Mouse (Mus musculus): ENCODE data around the gene Sprr2e. TPM values are rescaled to one million over a fixed set of nuclear protein-coding genes. Genes with fewer than 3 reads are reported as not detected.

Sprr2e gene
- polyA plus RNA-seq (2012; rRNA removed): not detected in 2 replicates

GRCm38 (mm10) chr3:92351843-92352242 lies at the start of gene Sprr2e:
Sprr2e (plus strand) TSS chr3:92352143.
- no peaks in the 10 kb centered on the region for H3K4me1 ChIP-seq (ENCODE audit: control insufficient read depth, insufficient read depth, low read length)
- no peak within 1 kb of the TSS for H3K4me3 ChIP-seq (replicated peaks; ENCODE audit: insufficient read depth, low read depth, low read length)
- TF ChIP-seq CTCF (IDR thresholded peaks at IDR 0.05; ENCODE audit: borderline replicate concordance, insufficient read depth, low read depth, low read length): no peak
- no peak for DNase-seq
- 79% methylated on average over 2 of the region's 2 CpGs for WGBS
- no peaks in the 10 kb centered on the region for H3K27me3 ChIP-seq (ENCODE audit: control insufficient read depth, insufficient read depth, low read length)
- no peak within 1 kb of the TSS for H3K27ac ChIP-seq (ENCODE audit: insufficient read depth, low read length)

- Histone ChIP-seq H3K4me1 (ENCODE audit: control insufficient read depth, insufficient read depth, low read length) (no peaks in the 10 kb centered on the region), H3K27ac (ENCODE audit: insufficient read depth, low read length) (no peak overlapping the region), H3K4me3 (replicated peaks; ENCODE audit: insufficient read depth, low read depth, low read length) (no peak overlapping the region), H3K27me3 (ENCODE audit: control insufficient read depth, insufficient read depth, low read length) (no peaks in the 10 kb centered on the region)
- WGBS: 93% methylated on average over 1 of the region's 1 CpGs
- TF ChIP-seq POLR2A (IDR thresholded peaks at IDR 0.05; ENCODE audit: borderline replicate concordance, insufficient read depth, low read length) (no peak), CTCF (IDR thresholded peaks at IDR 0.05; ENCODE audit: borderline replicate concordance, insufficient read depth, low read depth, low read length) (no peak)
- DNase-seq: no peak
Observed at GRCm38 (mm10) chr3:92307406-92307805, 44.5 kb upstream of the Sprr2e start.

- DNase-seq: no peak
- Histone ChIP-seq H3K27ac (ENCODE audit: insufficient read depth, low read length) (no peak within 1 kb of the TSS), H3K4me1 (ENCODE audit: control insufficient read depth, insufficient read depth, low read length) (no peaks in the 10 kb centered on the region), H3K27me3 (ENCODE audit: control insufficient read depth, insufficient read depth, low read length) (no peaks in the 10 kb centered on the region), H3K4me3 (replicated peaks; ENCODE audit: insufficient read depth, low read depth, low read length) (no peak within 1 kb of the TSS)
- TF ChIP-seq CTCF (IDR thresholded peaks at IDR 0.05; ENCODE audit: borderline replicate concordance, insufficient read depth, low read depth, low read length) (no peak), POLR2A (IDR thresholded peaks at IDR 0.05; ENCODE audit: borderline replicate concordance, insufficient read depth, low read length) (no peak)
- 69% methylated on average over 2 of the region's 2 CpGs for WGBS
Observed at GRCm38 (mm10) chr3:92316320-92316719, 35.6 kb upstream of the Sprr2e start, which contains the start of gene Sprr2b. Sprr2b (plus strand) TSS chr3:92316620.

- DNase-seq: no peak
- H3K27ac ChIP-seq (ENCODE audit: insufficient read depth, low read length): no peak overlapping the region
- WGBS: 27% methylated on average over 2 of the region's 2 CpGs
- H3K27me3 ChIP-seq (ENCODE audit: control insufficient read depth, insufficient read depth, low read length): no peaks in the 10 kb centered on the region
- H3K4me3 ChIP-seq (replicated peaks; ENCODE audit: insufficient read depth, low read depth, low read length): no peak overlapping the region
- TF ChIP-seq POLR2A (IDR thresholded peaks at IDR 0.05; ENCODE audit: borderline replicate concordance, insufficient read depth, low read length) (no peak), CTCF (IDR thresholded peaks at IDR 0.05; ENCODE audit: borderline replicate concordance, insufficient read depth, low read depth, low read length) (no peak)
- H3K4me1 ChIP-seq (ENCODE audit: control insufficient read depth, insufficient read depth, low read length): no peaks in the 10 kb centered on the region
Observed at GRCm38 (mm10) chr3:92317384-92317783, 34.6 kb upstream of the Sprr2e start.

GRCm38 (mm10) chr3:92336278-92336677 lies 15.7 kb upstream of the Sprr2e start:
- no peak overlapping the region for H3K4me3 ChIP-seq (replicated peaks; ENCODE audit: insufficient read depth, low read depth, low read length)
- H3K27ac ChIP-seq (ENCODE audit: insufficient read depth, low read length): no peak overlapping the region
- DNase-seq: no peak
- 67% methylated on average over 1 of the region's 1 CpGs for WGBS
- H3K4me1 ChIP-seq (ENCODE audit: control insufficient read depth, insufficient read depth, low read length): no peaks in the 10 kb centered on the region
- TF ChIP-seq CTCF (IDR thresholded peaks at IDR 0.05; ENCODE audit: borderline replicate concordance, insufficient read depth, low read depth, low read length) (no peak), POLR2A (IDR thresholded peaks at IDR 0.05; ENCODE audit: borderline replicate concordance, insufficient read depth, low read length) (no peak)
- H3K27me3 ChIP-seq (ENCODE audit: control insufficient read depth, insufficient read depth, low read length): no peaks in the 10 kb centered on the region

- no peak for DNase-seq
- no peak within 1 kb of the TSS for H3K4me3 ChIP-seq (replicated peaks; ENCODE audit: insufficient read depth, low read depth, low read length)
- no peaks in the 10 kb centered on the region for H3K27me3 ChIP-seq (ENCODE audit: control insufficient read depth, insufficient read depth, low read length)
- WGBS: 91% methylated on average over 5 of the region's 5 CpGs
- no peaks in the 10 kb centered on the region for H3K4me1 ChIP-seq (ENCODE audit: control insufficient read depth, insufficient read depth, low read length)
- no peak for TF ChIP-seq CTCF (IDR thresholded peaks at IDR 0.05; ENCODE audit: borderline replicate concordance, insufficient read depth, low read depth, low read length)
- no peak for TF ChIP-seq POLR2A (IDR thresholded peaks at IDR 0.05; ENCODE audit: borderline replicate concordance, insufficient read depth, low read length)
- no peak within 1 kb of the TSS for H3K27ac ChIP-seq (ENCODE audit: insufficient read depth, low read length)
Observed at GRCm38 (mm10) chr3:92338840-92339239, 13.1 kb upstream of the Sprr2e start, which contains the start of gene Sprr2d. Sprr2d (plus strand) TSS chr3:92339140.

GRCm38 (mm10) chr3:92361619-92362018 lies 9.7 kb downstream of the Sprr2e start:
- Histone ChIP-seq H3K27ac (ENCODE audit: insufficient read depth, low read length) (no peak overlapping the region), H3K4me1 (ENCODE audit: control insufficient read depth, insufficient read depth, low read length) (no peaks in the 10 kb centered on the region), H3K27me3 (ENCODE audit: control insufficient read depth, insufficient read depth, low read length) (no peaks in the 10 kb centered on the region), H3K4me3 (replicated peaks; ENCODE audit: insufficient read depth, low read depth, low read length) (no peak overlapping the region)
- no peak for DNase-seq
- no peak for TF ChIP-seq POLR2A (IDR thresholded peaks at IDR 0.05; ENCODE audit: borderline replicate concordance, insufficient read depth, low read length)
- TF ChIP-seq CTCF (IDR thresholded peaks at IDR 0.05; ENCODE audit: borderline replicate concordance, insufficient read depth, low read depth, low read length): no peak

- TF ChIP-seq CTCF (IDR thresholded peaks at IDR 0.05; ENCODE audit: borderline replicate concordance, insufficient read depth, low read depth, low read length): no peak
- TF ChIP-seq POLR2A (IDR thresholded peaks at IDR 0.05; ENCODE audit: borderline replicate concordance, insufficient read depth, low read length): no peak
- H3K27me3 ChIP-seq (ENCODE audit: control insufficient read depth, insufficient read depth, low read length): no peaks in the 10 kb centered on the region
- no peak within 1 kb of the TSS for H3K27ac ChIP-seq (ENCODE audit: insufficient read depth, low read length)
- H3K4me1 ChIP-seq (ENCODE audit: control insufficient read depth, insufficient read depth, low read length): no peaks in the 10 kb centered on the region
- no peak for DNase-seq
- no peak within 1 kb of the TSS for H3K4me3 ChIP-seq (replicated peaks; ENCODE audit: insufficient read depth, low read depth, low read length)
- 39% methylated on average over 3 of the region's 3 CpGs for WGBS
Observed at GRCm38 (mm10) chr3:92364887-92365286, 12.9 kb downstream of the Sprr2e start, which contains the start of gene Sprr2f. Sprr2f (plus strand) TSS chr3:92365187.
